Mouse (Mus musculus): ENCODE results near the gene Emilin2. TPM values are rescaled to one million over a fixed set of nuclear protein-coding genes. Genes with fewer than 3 reads are reported as not detected.

Emilin2 gene
- total RNA-seq, 4 experiments from 2014 or later: 3.1 to 5.2 (median 3.9) TPM

GRCm38 (mm10) chr17:71265336-71266051, 46.3 kb downstream of the Emilin2 start:
- no peak for DNase-seq (ENCODE audit: low spot score in 2 of 2)

- no peak for DNase-seq (ENCODE audit: low spot score in 2 of 2)
Observed at GRCm38 (mm10) chr17:71264739-71265138, 47.0 kb downstream of the Emilin2 start.

DNA sequence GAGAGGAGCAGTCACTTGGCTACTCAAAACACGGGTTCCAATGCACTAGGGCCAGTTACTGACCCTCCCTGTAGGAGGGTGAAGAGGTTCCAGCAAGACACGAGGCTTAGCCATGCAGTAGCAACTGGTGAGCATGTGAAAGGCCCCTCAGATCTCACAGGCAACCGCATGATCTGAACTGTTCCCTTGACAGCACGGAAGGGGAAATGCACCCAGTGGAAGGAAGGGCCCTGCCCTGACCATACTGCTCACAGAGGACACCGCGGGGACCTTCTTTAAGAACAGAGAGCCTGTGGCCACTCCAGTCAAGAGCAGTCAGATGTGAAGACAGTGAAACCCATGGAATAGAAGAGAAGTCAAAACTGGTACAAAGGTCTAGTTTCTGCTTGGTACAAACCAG, 48.6 kb downstream of the Emilin2 start:
- DNase-seq (ENCODE audit: low spot score in 2 of 2): no peak

GRCm38 (mm10) chr17:71260658-71261057, 51.1 kb downstream of the Emilin2 start:
- no peak for DNase-seq (ENCODE audit: low spot score in 2 of 2)

GRCm38 (mm10) chr17:71259727-71260126, 52.1 kb downstream of the Emilin2 start:
- DNase-seq (ENCODE audit: low spot score in 2 of 2): no peak

- DNase-seq (ENCODE audit: low spot score in 2 of 2): no peak
Observed at GRCm38 (mm10) chr17:71256806-71257536, 54.8 kb downstream of the Emilin2 start.

DNA sequence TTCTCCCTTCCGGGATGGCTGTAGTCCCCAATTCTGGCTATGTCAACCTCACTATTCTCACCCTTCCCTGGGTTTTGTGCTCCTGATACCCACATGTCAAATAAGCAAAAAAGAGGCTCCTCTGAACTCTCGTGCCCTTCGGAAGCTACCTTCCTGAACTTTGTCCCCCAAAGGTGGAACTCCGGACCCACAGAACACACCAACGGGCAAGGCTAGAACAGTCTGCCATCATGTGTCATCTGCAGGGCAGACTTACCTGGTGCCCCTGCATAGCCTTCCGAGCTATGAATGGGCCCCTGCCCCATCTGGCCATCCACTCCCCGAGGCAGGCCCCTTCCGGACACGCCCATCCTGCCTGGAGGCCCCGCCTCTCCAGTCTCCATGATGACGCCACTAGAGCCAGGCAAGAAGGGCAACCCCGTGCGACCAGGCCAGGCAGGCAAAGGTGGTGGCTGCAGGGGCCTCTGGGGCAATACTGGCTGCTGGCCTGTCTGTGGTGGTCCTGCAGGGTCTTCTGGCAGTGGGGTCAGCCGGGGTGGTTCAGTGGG, 55.6 kb downstream of the Emilin2 start:
- no peak for DNase-seq (ENCODE audit: low spot score in 2 of 2)

DNA sequence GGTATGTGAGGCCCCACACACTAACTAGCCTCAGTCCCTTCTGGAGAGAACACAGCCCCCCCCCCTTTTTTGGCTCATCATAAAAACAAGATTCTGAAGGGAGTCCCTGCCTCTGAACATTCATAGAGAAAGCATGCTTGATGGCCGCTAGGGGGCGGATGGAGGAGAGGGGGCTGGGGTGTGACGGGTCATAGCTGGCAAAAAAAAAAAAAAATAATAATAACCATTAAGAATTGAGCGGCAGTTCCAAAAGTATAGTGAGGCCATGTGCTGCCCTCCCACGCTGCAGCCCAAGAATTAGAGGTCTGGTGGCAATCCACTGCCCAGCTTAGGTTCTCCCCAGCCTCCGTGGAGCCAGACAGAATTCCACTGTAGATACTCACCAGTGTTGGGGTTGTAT, 57.0 kb downstream of the Emilin2 start:
- no peak for DNase-seq (ENCODE audit: low spot score in 2 of 2)

DNA sequence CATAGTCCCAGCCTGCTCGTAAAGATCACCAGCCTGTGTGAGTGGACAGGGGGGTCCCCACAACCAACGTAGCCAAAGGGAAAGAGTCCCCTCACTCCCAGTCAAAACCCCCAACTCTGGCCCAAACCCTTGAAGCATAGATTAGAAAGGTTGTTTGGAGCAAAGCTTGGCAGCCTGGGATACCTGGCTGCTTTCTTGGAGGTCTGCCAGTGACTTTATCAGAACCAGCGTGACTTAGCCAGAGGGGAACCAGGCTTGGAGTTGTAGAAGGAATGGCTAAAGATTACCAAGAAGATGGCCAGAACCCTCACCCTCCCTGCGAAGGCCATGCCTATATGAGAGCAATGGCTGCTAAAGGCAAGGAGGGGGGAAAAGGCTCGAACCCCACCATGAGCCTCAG, 57.7 kb downstream of the Emilin2 start:
- no peak for DNase-seq (ENCODE audit: low spot score in 2 of 2)

GRCm38 (mm10) chr17:71253391-71253790, 58.4 kb downstream of the Emilin2 start:
- DNase-seq (ENCODE audit: low spot score in 2 of 2): no peak

DNA sequence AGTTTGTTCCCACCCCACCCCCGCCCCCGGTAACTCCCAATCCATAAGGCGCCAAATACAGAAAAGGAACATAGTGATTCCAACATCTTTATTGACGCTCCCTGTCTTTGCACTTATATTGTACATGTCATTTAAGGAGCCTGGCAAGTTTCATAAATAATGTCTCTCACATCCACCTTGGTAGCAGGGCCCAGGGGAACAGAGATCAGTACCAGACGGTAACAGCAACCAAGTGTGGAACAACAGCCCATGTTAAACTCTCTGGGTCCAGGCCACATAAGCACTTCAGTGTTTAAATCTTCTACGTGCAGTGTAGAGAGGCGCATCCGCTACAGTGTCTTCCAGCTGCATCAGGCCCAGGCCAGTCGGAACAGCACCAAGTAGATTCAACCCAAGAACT, 59.7 kb downstream of the Emilin2 start:
- no peak for DNase-seq (ENCODE audit: low spot score in 2 of 2)

DNA sequence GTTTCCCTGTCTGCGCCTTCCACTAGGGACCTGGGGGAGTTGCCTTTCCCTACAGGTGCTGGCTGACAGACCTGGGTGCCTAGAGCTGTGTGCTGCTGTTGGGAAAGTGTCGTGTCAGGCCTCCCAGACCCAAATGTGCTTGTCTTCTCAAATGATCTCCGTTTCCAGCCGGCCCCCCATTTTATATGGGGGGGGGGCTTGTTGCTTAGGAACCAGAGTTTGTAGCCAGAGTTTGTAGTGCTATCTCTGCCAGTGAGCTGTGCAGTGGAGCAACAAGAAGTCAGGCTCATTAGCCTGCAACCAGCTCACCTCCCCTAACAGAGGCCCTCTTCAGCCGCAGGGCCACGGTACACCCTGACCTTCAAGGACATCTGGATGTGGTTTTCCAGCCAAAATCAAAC, 60.2 kb downstream of the Emilin2 start:
- DNase-seq (ENCODE audit: low spot score in 2 of 2): no peak

DNA sequence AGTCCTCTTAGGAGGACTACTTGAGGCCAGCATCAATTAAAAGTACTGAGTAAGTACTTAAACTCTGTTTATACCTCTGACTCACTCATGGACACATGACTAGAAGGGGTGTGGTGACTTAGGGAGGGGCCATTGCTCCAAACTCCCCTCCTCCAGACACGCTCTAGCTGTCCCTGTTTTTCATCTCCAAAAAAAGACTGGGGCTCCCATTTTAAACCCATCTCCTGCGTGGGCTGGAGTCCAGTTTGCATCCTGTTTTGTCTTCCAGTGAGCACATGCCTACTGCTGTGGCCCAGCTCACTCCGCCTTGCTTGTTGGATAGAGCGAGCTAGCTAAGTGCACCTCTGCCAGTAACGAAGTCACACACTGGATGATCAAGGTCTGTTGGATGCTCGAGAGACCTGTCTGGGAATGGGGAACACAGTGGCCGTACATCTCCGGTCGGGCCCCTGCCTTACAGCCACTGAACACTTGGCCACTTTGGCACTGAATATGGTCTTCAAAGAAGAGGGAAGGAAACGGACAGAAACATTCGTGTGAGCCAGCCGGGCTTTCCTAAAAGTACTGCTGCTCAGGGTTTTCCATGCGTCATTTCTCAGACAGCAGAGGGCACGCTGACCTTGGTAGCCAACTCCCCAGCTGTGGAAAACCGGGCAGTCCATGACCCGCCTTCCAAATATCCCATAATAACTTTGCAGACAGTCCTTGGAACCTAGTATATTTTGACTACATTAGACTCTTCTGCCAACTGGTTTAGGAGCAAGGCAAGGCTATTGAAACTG, 60.8 kb downstream of the Emilin2 start:
- no peak for DNase-seq (ENCODE audit: low spot score in 2 of 2)

DNA sequence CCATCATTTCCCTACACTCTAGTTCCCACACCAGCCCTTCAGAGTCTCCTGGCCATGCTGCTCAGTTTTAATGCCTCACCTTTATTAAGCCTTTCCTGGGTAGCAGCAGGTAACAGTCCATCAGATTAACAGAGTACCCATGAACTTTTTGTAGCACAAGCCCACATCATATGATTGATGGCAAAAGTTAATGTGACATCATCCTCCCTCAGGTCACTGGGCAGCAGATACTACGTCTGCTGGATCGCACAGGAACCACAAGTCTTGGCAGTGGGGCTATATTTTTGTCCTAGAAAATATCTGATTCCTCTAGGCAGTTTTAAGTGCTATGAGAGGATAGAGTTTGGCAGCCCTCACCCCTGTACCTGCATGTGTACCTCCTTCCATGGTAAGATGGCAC, 61.7 kb downstream of the Emilin2 start:
- DNase-seq (ENCODE audit: low spot score in 2 of 2): no peak

GRCm38 (mm10) chr17:71248963-71249362, 62.8 kb downstream of the Emilin2 start:
- DNase-seq (ENCODE audit: low spot score in 2 of 2): no peak

DNA sequence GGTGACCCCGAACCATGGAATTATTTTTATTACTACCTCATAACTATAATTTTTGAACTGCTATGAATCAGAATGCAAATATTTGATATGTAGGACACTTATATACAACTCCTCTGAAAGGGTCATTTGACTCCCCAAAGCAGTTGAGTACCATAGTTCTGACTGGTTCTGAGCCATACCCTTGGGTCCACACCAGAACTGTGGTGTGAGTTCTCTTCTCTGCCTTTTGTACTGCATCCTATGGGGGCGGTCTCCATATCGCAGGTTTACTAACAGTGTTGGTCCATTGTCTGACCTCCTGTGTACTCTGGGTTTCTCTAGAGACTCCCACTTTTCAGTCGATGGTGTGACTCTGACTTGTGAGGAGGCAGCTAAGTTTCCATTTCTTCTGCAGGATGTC, 65.8 kb downstream of the Emilin2 start:
- DNase-seq (ENCODE audit: low spot score in 2 of 2): no peak

DNA sequence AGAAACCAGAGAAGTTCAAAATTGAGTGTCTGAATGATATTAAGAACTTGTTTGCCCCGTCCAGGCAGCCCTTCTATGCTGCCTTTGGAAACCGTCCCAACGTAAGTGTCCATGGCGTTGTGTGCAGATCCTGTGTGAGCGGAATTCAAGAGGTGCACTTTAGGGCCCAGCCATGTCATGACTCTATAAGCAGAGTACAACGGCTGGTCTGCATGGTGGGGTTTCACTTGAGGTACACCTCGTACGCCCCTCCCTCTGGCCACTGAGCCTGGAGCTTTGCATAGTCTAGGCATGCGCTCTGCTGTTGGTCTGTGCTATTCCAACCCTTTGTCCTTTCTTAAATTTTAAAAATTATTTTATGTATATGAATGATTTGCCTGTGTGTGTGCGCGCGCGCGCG, 66.6 kb downstream of the Emilin2 start:
- no peak for DNase-seq (ENCODE audit: low spot score in 2 of 2)

DNA sequence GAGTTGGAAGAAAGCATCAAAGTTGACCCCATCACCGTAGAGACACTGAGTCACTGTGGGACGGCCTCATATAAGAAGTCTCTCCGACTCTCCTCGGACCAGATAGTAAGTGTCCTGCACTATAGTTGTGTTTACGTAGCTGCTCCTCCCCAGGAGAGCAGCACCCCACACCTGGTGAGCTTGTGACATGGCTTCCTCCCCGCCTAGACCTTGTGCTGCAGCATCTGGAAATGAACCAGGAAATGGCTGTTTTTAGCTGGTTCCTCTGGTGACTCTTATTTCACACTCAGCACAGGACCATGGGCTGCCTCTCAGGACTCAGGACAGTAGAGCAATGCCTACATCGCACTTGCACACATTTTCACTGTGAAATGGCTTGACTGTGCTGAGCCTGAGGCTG, 69.1 kb downstream of the Emilin2 start:
- no peak for DNase-seq (ENCODE audit: low spot score in 2 of 2)

GRCm38 (mm10) chr17:71240811-71241210, 71.0 kb downstream of the Emilin2 start:
- DNase-seq (ENCODE audit: low spot score in 2 of 2): no peak

DNA sequence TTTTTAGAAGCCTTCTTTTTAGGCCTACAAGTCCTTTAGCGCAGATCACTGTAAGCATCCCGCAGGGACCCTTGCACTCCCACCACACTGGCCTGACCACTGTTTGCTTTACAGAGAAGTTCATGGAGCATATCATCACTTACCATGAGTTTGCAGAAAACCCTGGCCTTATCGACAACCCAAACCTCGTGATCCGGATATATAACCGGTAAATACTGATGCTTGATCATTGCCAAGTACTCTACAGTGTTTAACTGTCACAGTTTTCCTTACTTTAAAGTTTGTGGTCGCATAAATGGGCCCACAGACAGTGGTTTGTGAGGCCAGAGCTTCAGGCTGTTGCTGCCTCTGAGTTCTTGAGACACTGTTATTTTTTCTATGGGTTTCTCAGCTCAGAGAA, 73.3 kb downstream of the Emilin2 start:
- DNase-seq (ENCODE audit: low spot score in 2 of 2): no peak

GRCm38 (mm10) chr17:71235229-71235958, 76.4 kb downstream of the Emilin2 start:
- DNase-seq (ENCODE audit: low spot score in 2 of 2): no peak

Measured in layer of hippocampus, adult 8-10 months (tissue).